Mouse (Mus musculus) midbrain, embryonic 12.5 days (tissue): Measurements from ENCODE around the gene Rilpl1. TPM values are rescaled to one million over a fixed set of nuclear protein-coding genes. Genes with fewer than 3 reads are reported as not detected.
A peak's percentile ranks its signal among the peaks of the same experiment; 100 is the strongest.

ENCODE experiments used
- ATAC-seq: fragments of 200-750 bp; cut with Nextera tagmentation; 2 replicates; pipeline ENCODE4 v1.8.0; 2017; ENCODE audit warnings: low read depth, moderate TSS enrichment, moderate library complexity; ENCODE audit not compliant: low FRiP score
- H3K27ac ChIP-seq: fragments of 300-500 bp; sonication (generic); replicated peaks from 2 replicates; pipeline ENCODE4 v1.5.1; 2016; ENCODE audit warnings: mild to moderate bottlenecking
- H3K27me3 ChIP-seq: fragments of 300-500 bp; sonication (generic); 2 replicates; pipeline ENCODE4 v1.6.1; 2016; ENCODE audit warnings: mild to moderate bottlenecking
- H3K36me3 ChIP-seq: fragments of 300-500 bp; sonication (generic); 2 replicates; pipeline ENCODE4 v1.6.1; 2016
- H3K4me1 ChIP-seq: fragments of 300-500 bp; sonication (generic); 2 replicates; pipeline ENCODE4 v1.6.1; 2016
- H3K4me2 ChIP-seq: fragments of 300-500 bp; sonication (generic); replicated peaks from 2 replicates; pipeline ENCODE4 v1.6.1; 2016; ENCODE audit warnings: mild to moderate bottlenecking, moderate library complexity
- H3K4me3 ChIP-seq: fragments of 300-500 bp; sonication (generic); 2 replicates; pipeline ENCODE4 v1.5.1; 2016; ENCODE audit warnings: mild to moderate bottlenecking
- H3K9ac ChIP-seq: fragments of 300-500 bp; sonication (generic); replicated peaks from 2 replicates; pipeline ENCODE4 v1.6.1; 2016; ENCODE audit warnings: mild to moderate bottlenecking, moderate library complexity
- H3K9me3 ChIP-seq: fragments of 300-500 bp; sonication (generic); 2 replicates; pipeline ENCODE4 v1.6.1; 2016; ENCODE audit warnings: mild to moderate bottlenecking
- WGBS: fragments of 180-500 bp; shearing (Covaris S2); methylation state at CpG from one replicate; pipeline ENCODE4 v1.1.7; 2016; 5-methylcytosine and 5-hydroxymethylcytosine counted together
- polyA plus RNA-seq: library from polyadenylated mRNA; unstranded; fragments of >200 nt; fragmentation: Nextera tagmentation; extraction: Ambion mirVana; gene quantifications from 2 replicates; pipeline ENCODE4 v1.2.1, GENCODE M21; 2016

The Rilpl1 gene
- polyA plus RNA-seq, 1 experiment from 2014 or later = 17.0 TPM

GRCm38 (mm10) chr5:124444661-124445561 lies 86.3 kb downstream of the Rilpl1 start:
- Histone ChIP-seq H3K4me1 (peaks cover 38% of the 10 kb centered on the region), H3K36me3 (peaks cover 28% of the 10 kb centered on the region), H3K4me3 (peak overlapping the region; percentile 97), H3K27me3 (no peaks in the 10 kb centered on the region), H3K9me3 (no peaks in the 10 kb centered on the region), H3K4me2 (peak overlapping the region; percentile 87), H3K9ac (peak overlapping the region; percentile 93), H3K27ac (peak overlapping the region; percentile 81)
- WGBS = 11% methylated on average over 34 of the region's 66 CpGs
- peak; percentile 92 for ATAC-seq

- Histone ChIP-seq H3K9me3 (no peaks in the 10 kb centered on the region), H3K4me3 (no peak overlapping the region), H3K9ac (no peak overlapping the region), H3K27me3 (no peaks in the 10 kb centered on the region), H3K27ac (no peak overlapping the region), H3K4me2 (peak overlapping the region; percentile 87; the same call in 1 of the 2 replicates), H3K4me1 (peaks cover 35% of the 10 kb centered on the region), H3K36me3 (peaks cover 22% of the 10 kb centered on the region)
- WGBS = 70% methylated on average over 3 of the region's 3 CpGs
- ATAC-seq = no peak
Observed at GRCm38 (mm10) chr5:124444208-124444607, 87.0 kb downstream of the Rilpl1 start.

Other genes with a start within 250 kb of the Rilpl1 start
- gene Mphosph9, start 203.4 kb downstream of the Rilpl1 start, polyA plus RNA-seq = 18.1 and 19.6 TPM in 2 replicates
- gene 2810006K23Rik, start 203.3 kb downstream of the Rilpl1 start, polyA plus RNA-seq = 22.8 and 23.7 TPM in 2 replicates
- gene Cdk2ap1, start 168.3 kb downstream of the Rilpl1 start, polyA plus RNA-seq = 107 and 111 TPM in 2 replicates
- gene Sbno1, start 105.4 kb downstream of the Rilpl1 start, polyA plus RNA-seq = 110 and 111 TPM in 2 replicates
- 48.5 and 52.8 TPM in 2 replicates for gene Kmt5a, start 91.5 kb downstream of the Rilpl1 start, polyA plus RNA-seq
- gene Rilpl2, start 53.0 kb downstream of the Rilpl1 start, polyA plus RNA-seq = 19.0 and 20.3 TPM in 2 replicates
- gene Snrnp35, start 48.3 kb downstream of the Rilpl1 start, polyA plus RNA-seq = 26.2 and 28.9 TPM in 2 replicates
- 376 and 388 TPM in 2 replicates for gene Tmed2, start 9.3 kb upstream of the Rilpl1 start, polyA plus RNA-seq
- gene Ddx55, start 21.5 kb upstream of the Rilpl1 start, polyA plus RNA-seq = 21.0 and 22.0 TPM in 2 replicates
- gene Eif2b1, start 47.7 kb upstream of the Rilpl1 start, polyA plus RNA-seq = 71.2 and 75.7 TPM in 2 replicates
- gene Gtf2h3, start 47.7 kb upstream of the Rilpl1 start, polyA plus RNA-seq = 72.4 and 74.3 TPM in 2 replicates
- gene Atp6v0a2, start 97.2 kb upstream of the Rilpl1 start, polyA plus RNA-seq = 50.3 and 59.6 TPM in 2 replicates
- gene Dnah10, start 193.7 kb upstream of the Rilpl1 start, polyA plus RNA-seq = 0.09 and 0.14 TPM in 2 replicates